Mouse (Mus musculus) CH12.LX (cell line): ENCODE results near the gene Gnb1. TPM values are rescaled to one million over a fixed set of nuclear protein-coding genes. Genes with fewer than 3 reads are reported as not detected.

ENCODE experiments used
- DNase-seq: peaks from one replicate; pipeline ENCODE4 v3.0.0-alpha.2; 2013; ENCODE audit errors: extremely low read depth
- H3K27ac ChIP-seq: 2 replicates; pipeline ENCODE4 v1.5.1; 2012; ENCODE audit warnings: low read depth, mild to moderate bottlenecking, control low read depth, moderate library complexity; ENCODE audit not compliant: insufficient read depth
- H3K27me3 ChIP-seq: replicated peaks from 2 replicates; pipeline ENCODE3; 2012; ENCODE audit warnings: inconsistent platforms
- H3K36me3 ChIP-seq, 2 experiments: replicated peaks in 1 of 2; 2 replicates each; pipeline versions ENCODE3 to v1.6.1; 2012; ENCODE audit warnings: inconsistent platforms in 1 of 2, low read length in 1 of 2, mild to moderate bottlenecking in 1 of 2, mixed read lengths in 1 of 2, moderate library complexity in 1 of 2; ENCODE audit not compliant: control insufficient read depth in 1 of 2, insufficient read depth in 1 of 2
- H3K4me1 ChIP-seq, 2 experiments: 2 replicates each; pipeline ENCODE4 v1.6.1; 2012; ENCODE audit warnings: inconsistent platforms in 1 of 2, moderate library complexity in 1 of 2; ENCODE audit not compliant: insufficient read depth in 2 of 2, control insufficient read depth in 1 of 2
- H3K4me2 ChIP-seq: 2 replicates; pipeline ENCODE4 v1.6.1; 2012; ENCODE audit warnings: low read depth, mild to moderate bottlenecking, control low read depth; ENCODE audit not compliant: poor library complexity, insufficient read depth, severe bottlenecking
- H3K4me3 ChIP-seq, 3 experiments: fragments of 150-350 bp in 1 of 3; sonication (generic) in 1 of 3; replicated peaks in 1 of 3; 2 replicates each; pipeline versions ENCODE3 to v1.5.1; 2011 to 2012; ENCODE audit warnings: low read depth in 2 of 3, low read length in 2 of 3, mild to moderate bottlenecking in 2 of 3, moderate library complexity in 2 of 3, control low read depth in 1 of 3, improper control_type of control experiment in 1 of 3, inconsistent platforms in 1 of 3, mixed read lengths in 1 of 3; ENCODE audit not compliant: poor library complexity in 1 of 3
- H3K79me2 ChIP-seq: replicated peaks from 2 replicates; pipeline ENCODE4 v1.6.1; 2012; ENCODE audit warnings: mild to moderate bottlenecking, moderate library complexity; ENCODE audit not compliant: control insufficient read depth, poor library complexity, insufficient read depth, severe bottlenecking; ENCODE audit errors: extremely low read depth
- H3K9ac ChIP-seq: 2 replicates; pipeline ENCODE4 v1.6.1; 2012; ENCODE audit warnings: low read depth, mild to moderate bottlenecking, control low read depth, moderate library complexity; ENCODE audit not compliant: insufficient read depth
- H3K9me3 ChIP-seq: replicated peaks from 2 replicates; pipeline ENCODE3; 2012; ENCODE audit warnings: low read length, inconsistent platforms, mixed read lengths
- CHD2 ChIP-seq: IDR thresholded peaks from 2 replicates; pipeline ENCODE4 v1.6.1; 2011; ENCODE audit warnings: low read length, improper control_type of control experiment
- CTCF ChIP-seq, 2 experiments: IDR thresholded peaks in 1 of 2; conservative IDR thresholded peaks in 1 of 2; 2 replicates each; pipeline ENCODE4 v1.5.1; 2011 to 2012; ENCODE audit warnings: low read depth in 2 of 2, low read length in 2 of 2, improper control_type of control experiment in 1 of 2, inconsistent platforms in 1 of 2, mild to moderate bottlenecking in 1 of 2, moderate library complexity in 1 of 2
- E2F4 ChIP-seq: IDR thresholded peaks from 2 replicates; pipeline ENCODE4 v1.6.1; 2011; ENCODE audit warnings: low read depth, low read length, improper control_type of control experiment; ENCODE audit not compliant: insufficient replicate concordance
- EP300 ChIP-seq: IDR thresholded peaks from 2 replicates; pipeline ENCODE4 v1.6.1; 2011; ENCODE audit warnings: low read length, improper control_type of control experiment
- ETS1 ChIP-seq: conservative IDR thresholded peaks from 2 replicates; pipeline ENCODE4 v1.6.1; 2012; ENCODE audit warnings: low read depth, mild to moderate bottlenecking, inconsistent platforms, low read length, improper control_type of control experiment, moderate library complexity
- HCFC1 ChIP-seq: IDR thresholded peaks from 2 replicates; pipeline ENCODE4 v1.6.1; 2012; ENCODE audit warnings: low read depth, mild to moderate bottlenecking, inconsistent platforms, low read length, improper control_type of control experiment
- IRF4 ChIP-seq: IDR thresholded peaks from 2 replicates; pipeline ENCODE4 v1.6.1; 2014; ENCODE audit warnings: low read depth, mild to moderate bottlenecking, inconsistent platforms, low read length, improper control_type of control experiment
- JUN ChIP-seq: IDR thresholded peaks from 2 replicates; pipeline ENCODE4 v1.6.1; 2011; ENCODE audit warnings: low read depth, mild to moderate bottlenecking, low read length, improper control_type of control experiment, moderate library complexity; ENCODE audit not compliant: insufficient read depth
- KAT2A ChIP-seq: IDR thresholded peaks from 2 replicates; pipeline ENCODE4 v1.6.1; 2012; ENCODE audit warnings: low read length, improper control_type of control experiment, inconsistent platforms; ENCODE audit not compliant: insufficient replicate concordance
- MAX ChIP-seq: IDR thresholded peaks from 2 replicates; pipeline ENCODE4 v1.6.1; 2011; ENCODE audit warnings: low read length, improper control_type of control experiment
- MEF2A ChIP-seq: IDR thresholded peaks from 2 replicates; pipeline ENCODE4 v1.6.1; 2014; ENCODE audit warnings: low read depth, mild to moderate bottlenecking, inconsistent platforms, low read length, improper control_type of control experiment, borderline replicate concordance
- MXI1 ChIP-seq: IDR thresholded peaks from 2 replicates; pipeline ENCODE4 v1.6.1; 2011; ENCODE audit warnings: mild to moderate bottlenecking, low read depth, low read length, improper control_type of control experiment
- PAX5 ChIP-seq: IDR thresholded peaks from 2 replicates; pipeline ENCODE4 v1.6.1; 2012; ENCODE audit warnings: low read length, inconsistent platforms, mixed read lengths
- POLR2A ChIP-seq: IDR thresholded peaks from 2 replicates; pipeline ENCODE4 v1.6.1; 2011; ENCODE audit warnings: low read depth, mild to moderate bottlenecking, improper control_type of control experiment, low read length
- RCOR1 ChIP-seq: conservative IDR thresholded peaks from 2 replicates; pipeline ENCODE4 v1.6.1; 2012; ENCODE audit warnings: low read depth, mild to moderate bottlenecking, inconsistent platforms, low read length, improper control_type of control experiment
- SMC3 ChIP-seq: IDR thresholded peaks from 2 replicates; pipeline ENCODE4 v1.6.1; 2011; ENCODE audit warnings: low read depth, low read length, improper control_type of control experiment
- TCF12 ChIP-seq: IDR thresholded peaks from 2 replicates; pipeline ENCODE4 v1.6.1; 2014; ENCODE audit warnings: low read depth, mild to moderate bottlenecking, inconsistent platforms, low read length, improper control_type of control experiment
- UBTF ChIP-seq: IDR thresholded peaks from 2 replicates; pipeline ENCODE4 v1.6.1; 2012; ENCODE audit warnings: low read depth, mild to moderate bottlenecking, inconsistent platforms, low read length, improper control_type of control experiment, moderate library complexity
- ZC3H11A ChIP-seq: IDR thresholded peaks from 2 replicates; pipeline ENCODE4 v1.6.1; 2012; ENCODE audit warnings: low read depth, mild to moderate bottlenecking, inconsistent platforms, low read length, improper control_type of control experiment
- ZKSCAN1 ChIP-seq: IDR thresholded peaks from 2 replicates; pipeline ENCODE4 v1.6.1; 2012; ENCODE audit warnings: low read depth, inconsistent platforms, low read length, improper control_type of control experiment, borderline replicate concordance
- dilution Hi-C: fragments of 300-500 bp; cut with MboI; formaldehyde crosslinking; loops from 2 replicates; pipeline ENCODE4 v1.14.3; 2020; ENCODE audit warnings: low sequenced_read_pairs; ENCODE audit not compliant: extremely low pct_unique_long_range_greater_than_20kb, extremely low pct_ligation_motif_present
- in situ Hi-C: fragments of 300-500 bp; cut with MboI; formaldehyde crosslinking; loops from 3 replicates; pipeline ENCODE4 v1.14.3; 2019; ENCODE audit warnings: low sequenced_read_pairs, low pct_ligation_motif_present, low pct_unique_long_range_greater_than_20kb, mixed read lengths
- polyA plus RNA-seq: library from polyadenylated mRNA; unstranded; fragments of >175 nt; gene quantifications from 2 replicates; pipeline ENCODE4 v1.2.1, GENCODE M21; 2012; ENCODE audit warnings: low read depth; ENCODE audit not compliant: insufficient read length
- total RNA-seq, 2 experiments: library from RNA; depleted of rRNA; stranded (reverse); fragments of 300-350 nt in 1 of 2; fragments of >200 nt in 1 of 2; gene quantifications; 2 replicates each; pipeline ENCODE4 v1.2.3; 2012 to 2014

Gnb1 gene
- total and polyA plus RNA-seq, 3 experiments, result 88.0 to 407 (median 134) TPM

GRCm38 (mm10) chr4:155468952-155469351 is 22.2 kb upstream of the Gnb1 start, which contains the start of gene Tmem52:
Tmem52 (plus strand) TSS chr4:155469114.
- Histone ChIP-seq H3K79me2 (no peaks in the 10 kb centered on the region), H3K27me3 (peaks cover 26% of the 10 kb centered on the region), H3K9me3 (peaks cover 4% of the 10 kb centered on the region), H3K4me1 (peaks cover 0 to 6% of the 10 kb centered on the region in 2 experiments; a peak in 2 of 4 replicates), H3K4me2 (no peak within 1 kb of the TSS), H3K27ac (no peak within 1 kb of the TSS), H3K36me3 (no peaks in the 10 kb centered on the region), H3K9ac (no peak within 1 kb of the TSS), H3K4me3 (no peak within 1 kb of the TSS)
- in situ Hi-C loops, result no loop called here
- dilution Hi-C loops, result no loop called here
- TF ChIP-seq UBTF (no peak), HCFC1 (no peak), CTCF (conservative IDR thresholded peaks at IDR 0.05 in 1 of 2, IDR thresholded peaks at IDR 0.05 in 1 of 2; ENCODE audit: low read depth in 2 of 2, low read length in 2 of 2) (no peak), E2F4 (no peak), ZKSCAN1 (no peak), MXI1 (no peak), KAT2A (no peak), RCOR1 (no peak)
- no peak for DNase-seq

GRCm38 (mm10) chr4:155469590-155470262 is 21.4 kb upstream of the Gnb1 start:
- no peaks in the 10 kb centered on the region for H3K79me2 ChIP-seq
- no peak overlapping the region for H3K27ac ChIP-seq
- H3K4me2 ChIP-seq, result no peak overlapping the region
- no peaks in the 10 kb centered on the region for H3K36me3 ChIP-seq
- H3K9me3 ChIP-seq, result peaks cover 4% of the 10 kb centered on the region
- TF ChIP-seq CHD2 (no peak), SMC3 (no peak), ZC3H11A (no peak), MXI1 (no peak), EP300 (no peak), MAX (no peak), IRF4 (no peak), POLR2A (no peak), KAT2A (no peak), PAX5 (no peak), MEF2A (no peak), ETS1 (no peak), JUN (no peak), TCF12 (no peak)
- peaks cover 26% of the 10 kb centered on the region for H3K27me3 ChIP-seq
- dilution Hi-C loops (no loop called here), in situ Hi-C loops (no loop called here)
- H3K4me1 ChIP-seq, result peaks cover 0 to 6% of the 10 kb centered on the region in 2 experiments; a peak in 2 of 4 replicates
- no peak overlapping the region for H3K4me3 ChIP-seq
- H3K9ac ChIP-seq, result no peak overlapping the region
- no peak for DNase-seq
